Mouse (Mus musculus) Muller cell, postnatal 12 days (primary cell): ENCODE data around the gene Myo1e.

Experiments used
- DNase-seq: peaks from one replicate; pipeline ENCODE4 v3.0.0-alpha.2; 2015; ENCODE audit errors: inconsistent ontology term

Gene Myo1e

GRCm38 (mm10) chr9:70220461-70221170, 13.5 kb downstream of the Myo1e start:
- DNase-seq: no peak

- DNase-seq: no peak
Observed at GRCm38 (mm10) chr9:70223142-70223541, 16.0 kb downstream of the Myo1e start.

- no peak for DNase-seq
Observed at GRCm38 (mm10) chr9:70224046-70224445, 16.9 kb downstream of the Myo1e start.

- no peak for DNase-seq
Observed at GRCm38 (mm10) chr9:70226359-70226758, 19.2 kb downstream of the Myo1e start.

- DNase-seq: peak; percentile 49
Observed at GRCm38 (mm10) chr9:70229823-70230222, 22.7 kb downstream of the Myo1e start.

- DNase-seq: peak; percentile 91
Observed at GRCm38 (mm10) chr9:70232044-70233010, 25.2 kb downstream of the Myo1e start.

GRCm38 (mm10) chr9:70237136-70237535, 30.0 kb downstream of the Myo1e start:
- DNase-seq: no peak

- no peak for DNase-seq
Observed at GRCm38 (mm10) chr9:70237561-70237960, 30.4 kb downstream of the Myo1e start.

GRCm38 (mm10) chr9:70238391-70238790, 31.2 kb downstream of the Myo1e start:
- no peak for DNase-seq

GRCm38 (mm10) chr9:70239229-70239628, 32.1 kb downstream of the Myo1e start:
- DNase-seq: no peak

GRCm38 (mm10) chr9:70240703-70241410, 33.7 kb downstream of the Myo1e start:
- no peak for DNase-seq

- DNase-seq: peak; percentile 58
Observed at GRCm38 (mm10) chr9:70241411-70241961, 34.3 kb downstream of the Myo1e start.

- DNase-seq: no peak
Observed at GRCm38 (mm10) chr9:70242112-70242862, 35.1 kb downstream of the Myo1e start.

GRCm38 (mm10) chr9:70243241-70243640, 36.1 kb downstream of the Myo1e start:
- DNase-seq: no peak

GRCm38 (mm10) chr9:70243708-70244107, 36.6 kb downstream of the Myo1e start:
- no peak for DNase-seq

- DNase-seq: no peak
Observed at GRCm38 (mm10) chr9:70244115-70244514, 37.0 kb downstream of the Myo1e start.

- no peak for DNase-seq
Observed at GRCm38 (mm10) chr9:70245040-70245439, 37.9 kb downstream of the Myo1e start.

GRCm38 (mm10) chr9:70246427-70246826, 39.3 kb downstream of the Myo1e start:
- no peak for DNase-seq

GRCm38 (mm10) chr9:70248046-70248445, 40.9 kb downstream of the Myo1e start:
- no peak for DNase-seq

GRCm38 (mm10) chr9:70248826-70249225, 41.7 kb downstream of the Myo1e start:
- DNase-seq: no peak
